Mouse (Mus musculus) Patski (cell line): ENCODE results near the gene Timm10. TPM values are rescaled to one million over a fixed set of nuclear protein-coding genes. Genes with fewer than 3 reads are reported as not detected.
A peak's percentile ranks its signal among the peaks of the same experiment; 100 is the strongest.

Experiments used
- ATAC-seq: fragments of 100-300 bp; one replicate; pipeline ENCODE4 v1.8.0; 2021
- CTCF ChIA-PET: fragments of 350-600 bp; sonication (Branson Sonifier 250); formaldehyde crosslinking; loops from one replicate; lab custom pipeline; 2022; ENCODE audit warnings: inconsistent platforms; lab: Charles Lee
- POLR2A ChIA-PET: fragments of 350-600 bp; sonication (Branson Sonifier 250); formaldehyde crosslinking; loops from one replicate; lab custom pipeline; 2022; ENCODE audit warnings: antibody characterized with exemption, inconsistent platforms; lab: Charles Lee
- DNase-seq: peaks from one replicate; pipeline ENCODE4 v3.0.0-alpha.2; 2011; ENCODE audit warnings: low read depth, low spot score
- H3K27me3 ChIP-seq: fragments of 371-371 bp; one replicate; pipeline ENCODE4 v1.5.1; 2021
- CTCF ChIP-seq: fragments of 100-300 bp; IDR thresholded peaks from one replicate; pipeline ENCODE4 v1.5.1; 2021
- in situ Hi-C: fragments of 300-500 bp; cut with MboI; formaldehyde crosslinking; loops from 3 replicates; pipeline ENCODE4 v1.11.1; 2018; ENCODE audit warnings: low pct_unique_long_range_greater_than_20kb, mixed read lengths
- polyA plus RNA-seq: library from polyadenylated mRNA; unstranded; gene quantifications from one replicate; pipeline ENCODE4 v1.2.3, GENCODE M21; 2021

Gene Timm10
- polyA plus RNA-seq, 1 experiment from 2014 or later = 56.5 TPM

- TF ChIP-seq CTCF = no peak
- in situ Hi-C loops = no loop called here
- POLR2A ChIA-PET = interaction anchor here (0.8 kb wide), 1 partner anchor 17 kb away, joined by 3 read pairs; no protein-coding TSS in a partner anchor
- H3K27me3 ChIP-seq = peaks cover 15% of the 10 kb centered on the region
- no peak for ATAC-seq
- DNase-seq = no peak
- CTCF ChIA-PET = interaction anchor here (4.2 to 7.2 kb wide), 4 partner anchors 12 to 39 kb away, joined by 27 to 44 read pairs (median 34); no protein-coding TSS in a partner anchor
These were observed 43.9 kb downstream of the Timm10 start for GRCm38 (mm10) chr2:84870623-84871160.

GRCm38 (mm10) chr2:84872105-84872716, 45.4 kb downstream of the Timm10 start:
- in situ Hi-C loops = no loop called here

DNA sequence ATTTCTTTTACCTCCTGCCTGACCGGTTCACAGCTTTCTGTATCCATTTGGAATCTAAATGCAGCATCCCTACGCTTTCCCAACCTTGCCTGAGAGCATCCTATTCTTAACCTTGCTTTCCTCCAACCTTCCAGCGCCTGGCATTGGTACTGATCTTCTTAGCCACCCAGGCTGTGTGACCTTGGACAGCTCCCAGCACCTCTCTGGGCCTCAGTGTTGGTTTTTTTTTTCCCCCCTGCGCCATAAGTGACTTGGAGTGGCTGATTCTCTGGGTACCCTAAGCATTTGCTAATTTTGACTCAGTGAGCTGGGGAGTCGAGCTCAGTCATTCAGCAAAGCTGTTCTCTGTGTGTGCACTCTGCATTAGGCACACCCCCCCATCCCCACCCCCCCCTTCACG, 49.0 kb downstream of the Timm10 start:
- no peak for DNase-seq
- ChIA-PET CTCF (interaction anchor here (1.0 kb wide), 1 partner anchor 44 kb away, joined by 4 read pairs; no protein-coding TSS in a partner anchor), POLR2A (no interaction called here)
- peaks cover 11% of the 10 kb centered on the region for H3K27me3 ChIP-seq
- no peak for TF ChIP-seq CTCF
- in situ Hi-C loops = no loop called here
- no peak for ATAC-seq

More at GRCm38 (mm10) chr2:84872105-84872716, 45.4 kb downstream of the Timm10 start:
- TF ChIP-seq CTCF = no peak
- ATAC-seq (peak; percentile 24), DNase-seq (no peak)
- ChIA-PET CTCF (interaction anchor here (1.7 to 2.3 kb wide), 2 partner anchors 17 to 40 kb away, joined by 4 to 6 read pairs; no protein-coding TSS in a partner anchor), POLR2A (no interaction called here)
- H3K27me3 ChIP-seq = peaks cover 11% of the 10 kb centered on the region

Other genes with a start within 250 kb of the Timm10 start
- 102 TPM for gene Ctnnd1, start 176.2 kb upstream of the Timm10 start, polyA plus RNA-seq
- gene Btbd18, start 167.9 kb upstream of the Timm10 start, polyA plus RNA-seq = 0.10 TPM
- gene Selenoh, start 156.2 kb upstream of the Timm10 start, polyA plus RNA-seq = 60.4 TPM
- not detected for gene Gm28635, start 149.0 kb upstream of the Timm10 start, polyA plus RNA-seq
- gene Med19, start 148.6 kb upstream of the Timm10 start, polyA plus RNA-seq = 30.6 TPM
- 244 TPM for gene Tmx2, start 147.9 kb upstream of the Timm10 start, polyA plus RNA-seq
- 65.0 TPM for gene Zdhhc5, start 111.8 kb upstream of the Timm10 start, polyA plus RNA-seq
- gene Clp1, start 99.6 kb upstream of the Timm10 start, polyA plus RNA-seq = 11.9 TPM
- gene Ypel4, start 92.9 kb upstream of the Timm10 start, polyA plus RNA-seq = 11.6 TPM
- 3.1 TPM for gene Gm19426, start 83.3 kb upstream of the Timm10 start, polyA plus RNA-seq
- 0.14 TPM for gene Serping1, start 51.6 kb upstream of the Timm10 start, polyA plus RNA-seq
- gene Ube2l6, start 28.2 kb upstream of the Timm10 start, polyA plus RNA-seq = 4.7 TPM
- not detected for gene Smtnl1, start 4.3 kb upstream of the Timm10 start, polyA plus RNA-seq
- gene Slc43a1, start 11.9 kb downstream of the Timm10 start, polyA plus RNA-seq = 0.22 TPM
- gene Rtn4rl2, start 59.7 kb downstream of the Timm10 start, polyA plus RNA-seq = 0.82 TPM
- not detected for gene Slc43a3, start 109.6 kb downstream of the Timm10 start, polyA plus RNA-seq
- not detected for gene Prg2, start 153.5 kb downstream of the Timm10 start, polyA plus RNA-seq
- gene Prg3, start 161.2 kb downstream of the Timm10 start, polyA plus RNA-seq = not detected
- gene Ssrp1, start 210.2 kb downstream of the Timm10 start, polyA plus RNA-seq = 224 TPM
- gene P2rx3, start 210.5 kb downstream of the Timm10 start, polyA plus RNA-seq = 0.27 TPM
- 105 TPM for gene Tnks1bp1, start 221.0 kb downstream of the Timm10 start, polyA plus RNA-seq